15 mouse cellular contexts compared by ENCODE assay signal in the genomic region with DNA sequence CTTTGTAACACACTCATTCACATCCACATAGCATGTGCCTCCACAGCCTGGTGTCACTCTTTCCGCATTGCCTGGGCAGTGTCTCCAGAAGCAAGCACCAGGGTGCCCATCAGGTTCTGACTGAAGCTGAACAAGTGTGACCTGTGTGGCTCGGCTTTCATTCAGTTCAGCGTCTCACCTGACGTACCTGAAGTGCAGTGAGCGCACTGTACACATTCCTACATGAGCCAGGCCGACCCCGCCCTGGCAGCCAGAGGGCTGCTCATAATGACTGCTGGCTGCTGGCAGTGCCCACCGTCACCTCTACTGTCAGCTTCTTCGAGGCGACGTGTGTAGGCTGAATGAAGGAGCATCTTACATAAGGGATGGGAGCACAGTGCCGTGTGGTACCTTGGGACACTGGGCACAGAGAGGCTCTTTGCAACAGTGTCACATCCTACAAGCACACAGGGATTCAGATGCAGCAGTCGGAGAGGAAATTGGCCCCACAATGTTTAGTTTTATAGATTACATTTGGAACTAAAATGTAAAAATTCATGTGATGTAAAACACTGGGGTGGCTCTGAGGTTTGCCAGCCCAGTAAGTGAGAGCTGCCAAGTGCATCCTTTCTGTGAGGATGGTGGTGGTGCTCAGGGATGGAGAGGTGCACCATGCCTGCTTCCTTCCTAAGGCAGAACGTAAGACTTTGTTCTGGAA. TPM values are rescaled to one million over a fixed set of nuclear protein-coding genes. Genes with fewer than 3 reads are reported as not detected.
DNase-seq lines count a peak whose midpoint lies in the region; ATAC-seq lines count a peak whose summit lies in the region.
"Had no signal": no experiment of that assay in that cellular context is flagged by ENCODE, and none has a peak within 500 bp of the region (broad histone marks: within the 10 kb centered on the region; RNA-seq: fewer than 3 reads in every experiment).

No protein-coding gene starts in this region.

- H3K4me1 ChIP-seq in hindbrain, embryonic 10.5 days (replicated peaks), result peaks cover 38% of the 10 kb centered on the region
- H3K4me1 ChIP-seq in hindbrain, embryonic 16.5 days (ENCODE audit: control insufficient read depth, insufficient read depth, low read depth, low read length), result peaks cover 8% of the 10 kb centered on the region; the same call in 1 of the 2 replicates
- peaks cover 11% of the 10 kb centered on the region; the same call in 1 of the 2 replicates for H3K4me1 ChIP-seq in midbrain, embryonic 11.5 days (ENCODE audit: control insufficient read depth, insufficient read depth, low read length)
- peaks cover 4% of the 10 kb centered on the region; the same call in 1 of the 2 replicates for H3K4me1 ChIP-seq in midbrain, embryonic 14.5 days (ENCODE audit: control insufficient read depth, insufficient read depth, low read length)

- ATAC-seq in hindbrain, embryonic 16.5 days, result no peak
- no peak for ATAC-seq in midbrain, embryonic 11.5 days (ENCODE audit: low FRiP score)
- ATAC-seq in midbrain, embryonic 14.5 days (ENCODE audit: low FRiP score, low TSS enrichment), result no peak
- ATAC-seq: forebrain, embryonic 14.5 days; intestine, postnatal 0 days had no signal

- H3K27me3 ChIP-seq in hindbrain, embryonic 10.5 days (ENCODE audit: insufficient read depth, poor library complexity, severe bottlenecking), result no peaks in the 10 kb centered on the region
- H3K27me3 ChIP-seq in hindbrain, embryonic 16.5 days (replicated peaks; ENCODE audit: control insufficient read depth, insufficient read depth, low read length), result no peaks in the 10 kb centered on the region
- no peaks in the 10 kb centered on the region for H3K27me3 ChIP-seq in midbrain, embryonic 11.5 days (ENCODE audit: control insufficient read depth, insufficient read depth, low read length)
- H3K27me3 ChIP-seq in midbrain, embryonic 14.5 days (ENCODE audit: control insufficient read depth, insufficient read depth, low read length), result no peaks in the 10 kb centered on the region
- H3K27me3 ChIP-seq: limb, embryonic 13.5 days; neural tube, embryonic 15.5 days had no signal

- H3K9me3 ChIP-seq in hindbrain, embryonic 10.5 days, result no peaks in the 10 kb centered on the region
- H3K9me3 ChIP-seq in hindbrain, embryonic 16.5 days (ENCODE audit: control insufficient read depth, low read length), result no peaks in the 10 kb centered on the region
- H3K9me3 ChIP-seq in midbrain, embryonic 11.5 days (ENCODE audit: control insufficient read depth, low read length), result no peaks in the 10 kb centered on the region
- H3K9me3 ChIP-seq in midbrain, embryonic 14.5 days (ENCODE audit: control insufficient read depth, low read length), result no peaks in the 10 kb centered on the region
- H3K9me3 ChIP-seq: limb, embryonic 13.5 days; neural tube, embryonic 15.5 days had no signal

- 81% methylated on average over 14 of the region's 14 CpGs for WGBS in hindbrain, embryonic 10.5 days
- 80% methylated on average over 14 of the region's 14 CpGs for WGBS in hindbrain, embryonic 16.5 days
- WGBS in midbrain, embryonic 11.5 days, result 82% methylated on average over 14 of the region's 14 CpGs
- 79% methylated on average over 14 of the region's 14 CpGs for WGBS in midbrain, embryonic 14.5 days

- DNase-seq in hindbrain, embryonic 10.5 days (ENCODE audit: low spot score), result no peak
- peak; percentile 41 for DNase-seq in midbrain, embryonic 11.5 days (ENCODE audit: low spot score, missing footprints)
- no peak for DNase-seq in midbrain, embryonic 14.5 days
- DNase-seq in cerebellum, postnatal 36 days, result peak; percentile 45
- DNase-seq in embryo, embryonic 11 days, result no peak
- no peak for DNase-seq in ovary, postnatal 14 days (ENCODE audit: low spot score)
- DNase-seq: gastrocnemius, postnatal 10 days; heart, postnatal 14 days; kidney, postnatal 25 days; layer of hippocampus, postnatal 36 days had no signal

- no peak overlapping the region for H3K4me3 ChIP-seq in hindbrain, embryonic 10.5 days
- H3K4me3 ChIP-seq in hindbrain, embryonic 16.5 days (ENCODE audit: low read length), result no peak overlapping the region
- no peak overlapping the region for H3K4me3 ChIP-seq in midbrain, embryonic 11.5 days (ENCODE audit: low read depth, low read length)
- H3K4me3 ChIP-seq in midbrain, embryonic 14.5 days (replicated peaks; ENCODE audit: low read depth, low read length), result no peak overlapping the region
- H3K4me3 ChIP-seq: limb, embryonic 13.5 days; neural tube, embryonic 15.5 days had no signal

- H3K4me2 ChIP-seq in hindbrain, embryonic 16.5 days (ENCODE audit: low read length), result no peak overlapping the region
- H3K4me2 ChIP-seq in midbrain, embryonic 11.5 days, result no peak overlapping the region
- no peak overlapping the region for H3K4me2 ChIP-seq in midbrain, embryonic 14.5 days (ENCODE audit: low read length)
- H3K4me2 ChIP-seq: limb, embryonic 13.5 days; neural tube, embryonic 15.5 days had no signal

- peaks cover 15% of the 10 kb centered on the region for H3K36me3 ChIP-seq in hindbrain, embryonic 10.5 days
- no peaks in the 10 kb centered on the region for H3K36me3 ChIP-seq in hindbrain, embryonic 16.5 days (ENCODE audit: control insufficient read depth, insufficient read depth, low read length)
- H3K36me3 ChIP-seq in midbrain, embryonic 11.5 days (ENCODE audit: control insufficient read depth, insufficient read depth, low read length), result no peaks in the 10 kb centered on the region
- no peaks in the 10 kb centered on the region for H3K36me3 ChIP-seq in midbrain, embryonic 14.5 days (ENCODE audit: control insufficient read depth, insufficient read depth, low read length)
- H3K36me3 ChIP-seq: neural tube, embryonic 15.5 days had no signal

- H3K27ac ChIP-seq in hindbrain, embryonic 10.5 days, result peak overlapping the region; percentile 23; the same call in 1 of the 2 replicates
- no peak overlapping the region for H3K27ac ChIP-seq in hindbrain, embryonic 16.5 days (ENCODE audit: low read depth, low read length)
- no peak overlapping the region for H3K27ac ChIP-seq in midbrain, embryonic 11.5 days (ENCODE audit: low read depth, low read length)
- H3K27ac ChIP-seq in midbrain, embryonic 14.5 days (replicated peaks; ENCODE audit: low read depth, low read length), result no peak overlapping the region
- H3K27ac ChIP-seq: limb, embryonic 13.5 days; neural tube, embryonic 15.5 days had no signal

- H3K9ac ChIP-seq in hindbrain, embryonic 16.5 days (ENCODE audit: low read depth, low read length), result no peak overlapping the region
- no peak overlapping the region for H3K9ac ChIP-seq in midbrain, embryonic 11.5 days (ENCODE audit: low read length)
- H3K9ac ChIP-seq in midbrain, embryonic 14.5 days (replicated peaks; ENCODE audit: low read length), result no peak overlapping the region
- H3K9ac ChIP-seq: limb, embryonic 13.5 days; neural tube, embryonic 15.5 days had no signal

RNA-seq across cellular contexts. Expression of gene Atp11a, which starts 29.6 kb away (rescaled TPM):
- 8.5 and 8.8 TPM in 2 replicates for polyA plus RNA-seq in hindbrain, embryonic 10.5 days (2016; fragmentation: Nextera tagmentation; extraction: Ambion mirVana)
- 8.9 and 9.5 TPM in 2 replicates for polyA plus RNA-seq in hindbrain, embryonic 16.5 days (2015; fragmentation: Nextera tagmentation; extraction: Ambion mirVana)
- polyA plus RNA-seq in midbrain, embryonic 11.5 days (2014; fragmentation: Nextera tagmentation; extraction: Ambion mirVana), result 8.9 and 10.0 TPM in 2 replicates
- polyA plus RNA-seq in midbrain, embryonic 14.5 days (2014; fragmentation: Nextera tagmentation; extraction: Ambion mirVana), result 13.6 and 16.5 TPM in 2 replicates

Comparison
In these comparisons a context has a peak if more than half of its experiments do, and no peak if none do; other contexts are left out.
1. DNase-seq: peak in midbrain, embryonic 11.5 days (single experiment) and cerebellum, postnatal 36 days (2 of 2); none in hindbrain, embryonic 10.5 days (single experiment), midbrain, embryonic 14.5 days (single experiment), embryo, embryonic 11 days (single experiment) and ovary, postnatal 14 days (single experiment).